Mouse (Mus musculus): ENCODE data around the gene Tmem131.
A peak's percentile ranks its signal among the peaks of the same experiment; 100 is the strongest.

Tmem131 gene

DNA sequence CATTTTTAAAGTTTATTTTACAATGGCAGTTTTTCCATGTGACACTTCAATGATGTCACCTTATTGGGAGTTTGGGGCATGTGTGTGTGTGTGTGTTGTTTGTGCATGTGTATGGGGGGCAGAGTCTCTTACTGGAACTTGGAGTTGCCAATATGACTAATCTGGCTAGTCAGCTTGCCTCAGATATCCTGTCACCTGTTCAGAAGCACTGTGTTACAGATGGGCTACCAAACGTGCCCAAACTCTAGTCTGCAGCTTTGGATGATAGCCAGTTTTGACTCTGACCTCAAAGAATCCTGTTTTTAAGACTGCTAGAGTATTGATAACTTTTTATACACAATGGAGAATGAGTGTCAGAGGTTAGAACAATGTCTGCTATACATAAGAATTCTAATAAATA, 64.3 kb downstream of the Tmem131 start:
- peak; percentile 62 for DNase-seq

DNA sequence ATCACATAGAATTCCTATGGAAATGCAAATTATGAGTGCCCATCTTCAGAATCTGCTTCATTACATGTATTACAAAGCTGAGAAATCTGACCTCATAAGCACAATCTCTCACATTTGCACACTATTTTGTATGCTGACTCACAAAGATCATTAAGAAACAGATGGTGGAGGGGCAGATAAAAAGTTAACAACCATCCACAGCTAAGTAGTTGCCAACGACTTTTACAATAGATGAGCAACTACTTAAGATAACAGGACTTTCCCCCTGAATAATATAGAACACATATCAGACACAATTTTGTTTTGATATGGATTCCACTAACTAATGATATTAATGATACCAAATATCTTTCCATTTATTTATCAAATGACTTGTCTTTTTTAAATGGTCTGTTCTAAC, 66.3 kb downstream of the Tmem131 start:
- no peak for DNase-seq

DNA sequence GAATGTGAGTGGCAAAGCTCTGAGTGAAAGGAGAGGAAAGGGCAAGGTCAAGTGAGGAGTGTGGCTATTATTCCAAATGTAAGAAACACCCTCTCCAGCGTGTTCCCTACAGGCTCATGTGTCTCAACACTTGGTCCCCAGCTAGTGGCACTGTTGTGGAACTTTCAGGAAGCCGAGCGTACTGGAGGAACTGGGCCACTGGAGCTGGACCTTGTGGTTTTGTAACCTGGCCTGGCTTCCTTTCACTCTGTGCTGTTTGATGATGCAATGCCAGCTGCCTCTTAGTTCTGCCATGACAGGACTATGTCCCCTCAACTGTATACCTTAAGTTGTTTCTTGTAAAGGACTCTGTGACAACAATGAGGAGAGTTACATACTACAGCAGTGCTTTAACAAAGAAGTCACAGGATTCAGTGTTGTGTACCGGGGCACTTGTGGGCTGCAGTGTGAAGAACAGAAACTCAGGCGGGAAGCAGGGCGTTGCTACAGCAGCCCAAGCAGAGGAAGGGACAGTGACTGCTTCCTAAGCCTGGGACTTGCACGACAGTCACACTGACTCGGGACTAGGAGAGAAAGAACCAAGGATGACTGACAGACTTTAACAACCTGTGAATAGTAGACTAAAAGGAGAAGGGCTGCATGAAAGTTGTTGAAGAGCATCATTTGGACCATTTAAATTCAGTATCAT, 68.4 kb downstream of the Tmem131 start:
- no peak for DNase-seq

DNA sequence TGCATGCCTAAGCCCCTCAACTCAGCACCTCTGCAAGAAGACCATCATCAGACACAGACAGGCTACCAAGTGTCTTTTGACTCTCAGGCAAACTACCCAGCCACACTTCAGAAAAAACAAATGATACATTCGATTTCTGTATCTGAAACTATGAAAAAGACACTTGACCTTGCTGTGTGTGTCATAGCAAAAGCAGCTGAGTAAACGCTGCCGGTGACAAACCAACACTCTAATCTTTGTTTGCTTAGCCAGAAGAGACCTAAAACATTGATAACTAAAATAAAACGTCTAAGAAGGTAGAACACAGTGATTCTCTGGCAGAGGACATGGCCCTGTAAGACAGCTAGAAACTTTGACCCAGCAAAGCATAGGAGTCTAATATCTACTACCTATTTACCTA, 72.2 kb downstream of the Tmem131 start:
- DNase-seq: no peak

DNA sequence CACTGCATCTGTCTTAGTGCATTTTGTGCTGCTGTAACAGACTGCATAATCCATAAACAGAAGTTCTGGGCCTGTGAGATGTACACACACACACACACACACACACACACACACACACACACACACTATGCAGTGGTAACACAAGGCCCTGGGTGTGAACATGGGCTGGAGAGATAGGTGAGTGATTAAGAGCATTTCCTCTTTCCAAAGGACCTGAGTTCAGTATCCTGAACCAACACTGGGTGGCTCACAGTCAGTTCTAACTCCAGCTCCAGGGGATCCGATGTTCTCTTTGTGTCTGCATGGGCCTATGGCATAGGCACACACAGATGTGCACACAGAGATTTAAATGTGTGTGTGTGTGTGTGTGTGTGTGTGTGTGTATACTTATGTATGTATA, 72.9 kb downstream of the Tmem131 start:
- DNase-seq: no peak

DNA sequence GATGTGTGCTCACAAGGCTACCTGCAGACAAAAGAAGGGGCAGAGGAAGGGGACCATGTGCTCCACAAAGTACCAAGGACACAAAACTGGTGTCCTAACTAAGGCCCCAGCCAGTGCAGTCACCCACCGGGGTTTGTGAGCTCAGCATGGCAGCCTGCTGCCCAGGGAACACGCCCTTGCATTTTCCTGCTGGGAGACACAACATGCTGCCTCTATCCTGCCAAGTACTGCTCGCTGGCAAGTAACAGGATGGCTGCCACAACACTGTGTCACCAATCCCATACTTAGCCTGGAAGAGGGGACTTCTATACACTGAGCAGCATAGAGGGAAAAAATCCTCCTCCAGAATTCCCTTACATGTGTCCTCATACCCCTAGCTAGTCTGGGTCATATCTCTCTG, 78.7 kb downstream of the Tmem131 start:
- DNase-seq: peak; percentile 61

DNA sequence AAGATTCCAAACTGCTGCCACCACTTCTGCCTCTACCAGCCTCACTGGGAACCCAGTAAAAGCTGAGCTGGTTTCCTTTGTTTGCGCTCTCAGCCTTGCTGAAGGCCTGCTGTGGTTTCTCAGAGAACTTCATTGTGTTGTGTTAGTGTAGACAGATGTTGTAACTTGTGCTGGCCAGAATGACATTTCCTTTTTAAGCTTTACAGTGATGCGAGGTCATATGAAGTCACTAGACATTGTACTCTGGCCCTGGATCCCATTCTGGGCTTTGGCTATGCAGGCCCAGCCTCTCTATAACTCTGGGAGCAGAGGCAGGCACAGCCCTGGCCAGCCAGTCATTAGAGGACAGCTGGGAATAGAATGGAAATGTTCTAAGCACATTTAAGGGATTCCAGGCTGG, 81.7 kb downstream of the Tmem131 start:
- DNase-seq: no peak

DNA sequence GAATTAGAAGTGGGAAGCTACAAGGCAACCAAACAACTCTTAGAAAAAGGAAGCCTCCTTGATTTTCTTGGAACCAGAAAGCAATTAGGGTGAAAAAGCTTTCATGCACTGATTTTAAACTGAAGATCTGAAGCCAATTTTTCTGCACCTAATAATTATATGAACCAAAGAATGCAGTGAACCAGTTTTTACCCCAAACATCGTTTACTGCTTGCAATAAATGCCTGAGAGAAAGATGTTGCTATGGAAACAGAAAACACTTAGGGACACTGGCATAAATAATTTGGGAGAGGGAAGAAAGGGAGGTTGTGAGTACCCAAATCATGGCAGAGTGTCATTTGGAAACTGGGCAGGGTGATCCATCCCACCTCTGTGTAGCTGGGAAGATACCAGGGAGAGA, 82.6 kb downstream of the Tmem131 start:
- no peak for DNase-seq

DNA sequence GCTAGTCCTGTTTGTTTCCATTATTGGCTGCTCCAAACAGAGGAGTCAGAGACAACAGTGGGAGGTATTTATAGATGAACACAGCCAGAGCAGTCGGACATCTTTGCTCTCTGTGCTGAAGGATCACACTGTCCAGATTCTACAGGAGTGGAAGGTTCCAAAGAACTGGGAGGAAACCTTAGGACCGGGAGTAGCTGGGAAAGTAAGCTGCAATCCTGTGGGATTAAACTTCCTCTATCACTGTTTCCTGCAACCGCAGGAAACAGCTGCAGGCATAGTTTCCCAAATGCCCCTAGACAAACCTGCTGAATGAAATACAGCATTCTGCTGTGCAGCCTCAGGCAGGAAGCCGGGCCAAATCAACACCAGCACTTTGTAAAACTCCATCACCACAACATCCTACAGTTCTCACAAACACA, 83.0 kb downstream of the Tmem131 start:
- DNase-seq: no peak

DNA sequence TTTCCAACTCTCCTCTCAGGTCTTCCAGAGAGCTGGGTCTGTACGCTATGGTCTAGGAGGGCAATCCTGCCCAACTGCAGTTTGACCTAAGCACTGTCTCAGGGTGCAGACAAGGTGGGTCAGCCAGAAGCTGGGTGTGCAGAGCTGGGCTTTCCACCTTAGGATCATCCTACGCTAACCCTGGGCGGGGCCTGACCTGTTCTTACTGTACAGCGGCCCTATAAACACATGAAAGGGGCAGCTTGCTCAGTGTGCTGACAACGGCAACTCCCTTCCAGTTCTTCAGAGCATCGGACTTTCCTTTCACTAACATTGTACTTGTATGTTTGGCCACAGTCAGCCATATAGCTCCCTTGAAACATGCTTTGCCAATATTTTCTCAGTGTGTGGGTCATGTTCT, 86.4 kb downstream of the Tmem131 start:
- no peak for DNase-seq

DNA sequence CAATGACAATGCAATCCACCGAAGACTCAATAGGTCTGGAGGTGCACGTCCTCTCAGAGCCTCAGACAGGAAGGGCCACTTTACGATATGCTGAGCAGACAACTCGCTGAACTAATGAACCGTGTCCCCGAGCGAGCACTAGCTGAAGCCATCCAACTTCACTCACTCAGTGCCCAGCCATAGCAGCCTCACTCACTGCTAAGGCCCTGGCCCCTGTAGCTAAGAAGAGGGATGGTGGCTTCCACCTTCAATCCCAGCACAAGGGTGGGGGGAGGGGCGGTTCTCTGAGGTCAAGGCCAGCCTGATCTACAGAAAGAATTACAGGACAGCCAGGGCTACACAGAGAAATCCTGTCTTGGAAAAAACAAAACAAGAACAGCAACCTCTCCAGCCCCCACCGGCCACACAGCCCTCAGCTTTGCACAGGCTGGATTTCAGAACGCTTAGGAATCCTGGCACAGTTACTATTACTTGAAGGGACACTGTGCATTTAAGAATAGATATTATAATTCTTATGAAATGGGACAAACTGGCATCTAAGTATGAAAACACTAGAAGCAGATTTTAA, 89.2 kb downstream of the Tmem131 start:
- no peak for DNase-seq

DNA sequence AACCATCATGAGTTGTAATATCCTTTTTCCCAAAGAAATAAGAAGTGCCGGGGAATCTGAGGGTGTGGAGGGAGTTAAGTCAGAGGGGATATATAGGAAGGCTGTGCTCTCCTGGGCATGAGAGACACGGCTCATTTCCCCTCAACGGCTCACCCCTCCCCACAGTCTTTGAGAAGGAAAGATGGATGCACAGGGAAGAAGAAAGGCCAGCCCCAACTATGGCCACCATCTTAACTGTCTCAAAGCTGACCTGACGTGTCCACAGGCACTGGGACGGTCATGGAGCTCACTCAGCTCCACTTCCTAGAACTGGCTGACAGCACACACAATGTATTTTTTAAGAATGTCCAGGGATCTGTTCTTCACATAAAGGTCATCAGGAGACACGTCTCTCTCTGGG, 91.4 kb downstream of the Tmem131 start:
- DNase-seq: no peak

DNA sequence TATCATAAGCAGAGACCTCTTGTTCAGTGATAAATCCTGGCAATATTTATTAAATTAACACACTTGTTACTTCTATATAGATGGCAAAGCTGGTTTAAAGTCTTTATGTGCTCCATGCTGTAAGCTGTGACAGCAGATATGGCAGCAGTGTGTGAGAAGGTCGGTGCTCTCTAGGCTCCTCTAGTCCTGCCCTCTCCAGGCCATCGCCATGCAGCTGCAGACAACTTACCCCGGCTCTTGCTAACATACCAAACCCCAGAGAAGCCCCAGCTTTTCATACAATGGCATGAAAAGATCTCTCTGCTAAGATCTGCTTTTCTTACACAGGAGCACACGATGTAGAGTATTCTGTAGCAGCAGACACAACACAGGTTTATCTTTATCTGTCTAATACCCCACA, 92.1 kb downstream of the Tmem131 start:
- DNase-seq: no peak

DNA sequence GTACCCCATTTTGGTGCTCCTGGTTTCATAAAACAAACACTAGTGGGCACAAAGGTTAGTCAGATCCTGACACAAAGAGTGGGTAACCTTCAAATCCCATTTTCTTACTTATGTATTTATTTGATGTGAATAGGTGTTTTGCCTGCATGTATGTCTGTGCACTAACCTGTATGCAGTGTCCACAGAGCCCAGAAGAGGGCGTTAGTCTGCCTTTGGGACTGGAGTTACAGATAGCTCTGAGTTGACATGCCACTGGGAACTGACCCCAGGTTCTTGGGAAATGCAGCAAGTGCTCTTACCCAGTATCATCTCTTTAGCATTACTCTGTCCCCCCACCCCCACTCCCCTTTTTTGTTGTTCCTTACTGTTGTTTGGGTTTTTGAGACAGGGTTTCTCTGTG, 95.4 kb downstream of the Tmem131 start:
- DNase-seq: no peak

DNA sequence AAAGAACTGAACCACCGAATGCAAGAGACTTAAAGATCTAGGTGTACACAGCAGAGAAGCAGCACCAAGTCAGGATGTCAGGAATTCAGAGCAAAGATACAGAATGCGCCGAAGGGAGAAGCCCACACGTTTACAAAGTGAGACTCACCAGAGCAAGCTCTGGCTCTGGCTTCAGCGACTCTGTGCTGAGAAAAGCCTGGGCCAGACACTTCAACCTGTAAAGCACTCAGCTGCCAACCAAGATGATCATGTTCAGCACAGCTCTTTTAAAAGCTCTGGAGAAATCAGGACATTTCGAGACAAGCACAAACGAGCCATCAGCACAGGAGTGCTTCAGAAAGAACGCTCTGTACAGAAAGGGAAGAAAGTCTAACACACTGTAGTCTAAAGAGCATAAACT, 96.2 kb downstream of the Tmem131 start:
- DNase-seq: no peak

DNA sequence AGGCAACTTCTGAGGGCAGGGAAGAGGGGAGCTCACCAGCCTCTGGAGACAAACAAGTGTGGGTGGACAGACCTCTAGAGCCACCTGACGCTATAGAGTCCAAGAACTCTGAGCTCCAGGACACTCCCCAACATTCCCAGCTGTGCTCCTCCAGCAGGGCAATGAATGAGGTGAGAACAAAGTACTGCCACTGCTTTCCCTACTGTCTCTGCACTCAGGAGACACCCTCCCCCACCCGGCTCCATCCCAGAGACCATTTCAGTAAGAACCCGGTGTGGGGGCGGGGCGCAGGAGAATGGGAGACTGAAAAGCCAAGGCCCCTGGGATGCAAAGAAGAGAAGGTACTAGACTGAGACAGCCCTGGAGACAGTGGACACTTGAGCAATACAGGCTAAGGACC, 98.4 kb downstream of the Tmem131 start:
- DNase-seq: no peak

DNA sequence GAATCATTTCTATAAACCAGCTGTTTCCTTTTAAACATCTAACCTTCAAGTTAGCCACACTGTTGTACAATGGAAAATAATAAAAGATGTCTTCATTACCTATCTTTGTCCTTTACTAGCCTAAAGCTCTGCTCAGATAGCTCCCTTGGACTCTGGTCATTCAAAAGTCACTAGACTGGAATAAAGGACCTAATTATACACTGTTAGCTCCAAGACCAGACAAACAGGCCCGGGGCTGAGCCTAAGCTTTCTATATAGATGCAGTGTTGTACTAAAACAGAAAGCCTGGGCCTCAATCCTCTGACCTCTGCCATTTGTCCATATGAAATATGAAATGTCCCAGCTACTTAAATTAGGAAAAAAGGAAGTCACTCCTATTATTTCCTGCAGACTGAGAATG, 101.7 kb downstream of the Tmem131 start:
- no peak for DNase-seq

DNA sequence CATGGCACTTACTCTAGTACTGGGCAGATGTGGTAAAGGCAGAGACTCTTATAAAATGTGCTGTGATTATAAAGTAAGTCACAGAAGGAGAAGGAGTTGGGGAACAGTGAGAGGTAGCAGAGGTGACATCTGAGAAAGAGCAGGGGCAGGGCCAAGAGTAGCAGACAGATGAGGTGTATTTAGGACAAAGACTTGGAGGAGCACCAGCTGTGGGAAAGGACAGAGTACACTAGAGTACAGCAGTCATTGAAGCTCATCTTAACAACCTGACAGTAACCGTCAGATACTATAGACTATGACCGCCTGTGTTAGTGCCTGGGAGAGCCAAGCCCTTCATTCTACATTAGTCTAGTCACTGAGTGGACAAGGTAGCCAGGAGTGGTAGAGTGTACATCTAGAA, 102.5 kb downstream of the Tmem131 start:
- DNase-seq: no peak

DNA sequence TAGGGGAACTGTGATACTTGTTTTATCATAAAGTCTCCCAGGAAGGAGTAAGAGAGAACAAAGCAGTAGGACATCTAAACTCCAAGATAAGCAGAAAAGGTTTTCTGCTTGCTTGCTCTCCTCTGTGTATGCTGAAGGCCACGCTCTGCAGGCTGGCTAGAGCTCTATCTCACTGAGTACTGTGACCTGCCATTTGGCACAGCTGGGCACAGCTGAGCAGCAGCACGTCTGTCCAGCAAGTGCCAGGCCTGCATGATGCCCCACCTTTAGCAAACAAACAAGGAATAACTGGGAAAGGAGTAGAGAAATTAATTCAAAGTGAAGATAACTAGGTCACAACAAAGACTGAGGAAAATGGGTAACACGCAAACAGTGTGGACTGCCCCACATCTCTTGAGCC, 103.6 kb downstream of the Tmem131 start:
- no peak for DNase-seq

DNA sequence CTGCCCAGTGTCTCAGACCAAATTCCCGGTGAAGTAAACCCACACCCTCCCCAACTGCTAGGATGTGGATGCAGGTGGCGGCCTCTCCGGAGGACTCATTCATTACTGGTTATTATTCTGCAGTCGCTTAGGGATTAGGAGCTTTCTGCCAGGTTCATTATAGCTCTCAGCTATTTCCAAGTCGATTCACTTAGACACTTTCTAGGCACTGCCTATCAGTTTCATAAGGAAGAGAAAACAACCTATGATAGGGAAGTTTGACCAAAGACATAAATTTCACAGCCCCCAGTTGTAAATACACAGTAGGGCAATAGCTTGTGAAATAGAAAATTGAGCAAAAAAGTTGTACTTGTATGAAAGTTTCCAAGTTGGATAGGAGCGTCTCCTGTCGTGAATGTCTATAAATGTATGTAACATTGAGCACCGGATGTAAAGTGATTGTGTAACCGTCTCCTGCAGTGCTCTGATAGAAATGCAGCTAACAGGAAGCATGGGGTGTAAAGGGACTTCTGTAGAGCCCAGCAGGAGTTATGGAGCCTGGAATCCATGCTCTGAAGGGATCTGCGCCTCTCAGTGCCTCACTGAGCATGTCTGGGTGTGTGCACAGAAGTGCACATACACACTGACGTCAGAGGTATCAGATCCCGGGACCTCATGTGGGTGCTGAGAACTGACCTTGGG, 107.1 kb downstream of the Tmem131 start:
- no peak for DNase-seq

DNA sequence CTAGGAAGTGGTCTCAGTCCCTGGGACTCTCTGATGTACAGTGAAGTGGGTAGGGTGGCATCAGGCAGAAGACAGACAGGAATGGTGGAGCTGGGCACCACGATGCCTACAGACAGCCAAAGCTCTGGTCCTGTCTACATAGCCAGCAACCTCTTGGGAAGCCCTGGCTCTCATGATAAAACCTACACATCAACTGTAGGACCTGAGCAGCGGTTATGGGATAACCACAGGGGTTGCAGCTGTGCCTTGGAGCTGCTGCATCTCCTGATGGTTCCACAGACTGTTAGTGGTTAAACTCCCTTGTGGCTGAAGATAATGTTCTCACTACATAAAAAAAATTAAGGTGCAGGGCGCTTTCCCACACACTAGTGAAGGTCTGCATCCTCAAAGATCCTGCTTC, 107.9 kb downstream of the Tmem131 start:
- no peak for DNase-seq

DNA sequence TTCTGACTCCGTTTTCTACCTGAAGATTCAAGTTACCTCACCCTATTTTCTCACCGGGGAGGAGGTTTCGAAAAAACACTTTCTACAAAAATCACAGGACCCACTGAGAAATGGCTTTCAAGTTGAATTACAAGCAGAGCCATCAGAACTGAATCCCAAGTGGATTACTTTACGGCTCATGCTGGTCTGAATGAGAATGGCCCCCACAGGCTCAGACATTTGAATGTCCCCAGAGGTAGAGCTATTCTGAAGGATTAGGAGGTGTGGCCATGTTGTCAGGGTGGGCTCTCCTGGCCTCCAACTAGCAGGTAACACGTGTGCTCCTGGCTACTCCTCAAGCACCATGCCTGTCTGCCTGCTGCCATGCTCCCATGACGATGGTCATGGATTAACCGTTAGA, 109.4 kb downstream of the Tmem131 start:
- no peak for DNase-seq

DNA sequence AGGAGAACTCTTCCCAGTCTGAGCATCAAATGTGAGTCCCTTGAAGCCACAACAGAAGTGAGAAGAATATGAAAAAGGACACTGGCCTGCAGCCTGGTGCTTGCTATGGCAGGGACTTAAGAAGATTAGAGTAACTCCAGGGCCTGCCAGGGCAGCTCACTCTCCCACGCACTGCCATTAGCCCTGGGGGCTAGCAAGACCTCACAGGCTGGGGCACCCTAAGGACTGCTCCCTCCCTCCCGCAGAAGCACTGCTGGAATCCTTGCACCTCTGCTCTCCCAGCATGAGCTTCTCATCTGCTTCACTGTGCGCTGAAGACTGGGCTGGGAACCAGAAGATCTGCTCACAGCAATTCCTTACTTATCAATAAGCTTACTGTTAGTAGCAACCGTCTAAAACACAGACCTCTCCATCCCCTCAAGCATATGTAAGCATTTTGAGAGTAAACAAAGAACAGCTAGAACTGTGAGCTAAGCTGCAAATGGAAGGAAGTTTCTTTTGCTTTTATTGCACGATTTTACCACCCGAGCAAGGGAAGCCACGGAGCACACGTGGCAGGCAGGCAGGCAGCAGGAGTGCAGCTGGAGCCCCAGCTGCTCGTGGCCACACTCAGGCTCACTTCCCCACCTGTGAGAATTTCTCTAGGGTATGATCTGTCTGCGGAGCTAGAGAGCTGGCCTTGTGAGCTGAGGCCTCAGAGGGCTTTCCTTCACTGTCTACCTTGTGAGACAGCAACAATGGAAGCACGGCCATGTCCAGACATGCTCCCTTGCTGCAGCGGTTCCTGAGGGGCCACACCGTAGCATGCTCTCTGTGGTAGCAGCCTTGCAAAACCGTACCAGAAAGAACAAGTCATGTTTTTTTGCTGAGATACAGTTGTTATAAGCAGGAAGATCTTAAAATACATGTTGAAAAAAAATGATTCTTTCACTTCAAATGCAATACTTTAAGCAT, 112.3 kb downstream of the Tmem131 start:
- DNase-seq: no peak

DNA sequence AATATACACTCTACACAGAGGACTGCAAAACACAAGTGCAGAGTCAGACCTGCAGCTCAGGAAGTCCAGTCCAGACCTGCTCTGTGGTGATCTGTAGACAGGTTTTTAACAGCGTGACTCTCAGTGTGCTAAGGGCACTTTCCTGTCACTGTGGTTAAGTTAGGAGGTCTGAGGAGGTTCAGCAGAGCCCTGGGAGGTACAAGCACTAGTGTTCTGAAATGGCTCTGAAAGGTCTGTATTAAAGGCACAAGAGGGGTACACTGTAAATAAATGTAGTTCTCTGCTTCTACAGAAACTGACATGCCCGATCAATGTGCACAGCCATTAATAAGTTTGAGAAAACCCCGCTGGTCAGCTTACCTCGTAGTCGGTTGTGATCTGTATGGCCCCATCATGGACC, 119.1 kb downstream of the Tmem131 start:
- DNase-seq: no peak

Measured in cerebellum, adult 9-11 months (tissue).